Mouse (Mus musculus): Measurements from ENCODE around the gene Lgals4. TPM values are rescaled to one million over a fixed set of nuclear protein-coding genes. Genes with fewer than 3 reads are reported as not detected.
A peak's percentile ranks its signal among the peaks of the same experiment; 100 is the strongest.
"Not testable (repeated sequence)": the region's sequence is repeated elsewhere in the genome, so short reads cannot be mapped to it uniquely, and the experiment has no call there.

Gene Lgals4
- polyA plus RNA-seq, 1 experiment from 2014 or later = 5.4 TPM

- Histone ChIP-seq H3K36me3 (no peaks in the 10 kb centered on the region), H3K4me3 (no peak overlapping the region), H3K9ac (no peak overlapping the region), H3K9me3 (no peaks in the 10 kb centered on the region), H3K27me3 (no peaks in the 10 kb centered on the region), H3K27ac (peak overlapping the region; percentile 72), H3K4me1 (peaks cover 5% of the 10 kb centered on the region; the same call in 1 of the 2 replicates), H3K4me2 (replicated peaks) (no peak overlapping the region)
- WGBS = 25% methylated on average over 1 of the region's 1 CpGs
- peak; percentile 64 for ATAC-seq (ENCODE audit: insufficient number of reproducible peaks, insufficient read depth, low FRiP score, low TSS enrichment)
These were observed 16.1 kb downstream of the Lgals4 start for GRCm38 (mm10) chr7:28849700-28850236.

- no peaks in the 10 kb centered on the region for H3K27me3 ChIP-seq
- no peak overlapping the region for H3K4me2 ChIP-seq (replicated peaks)
- H3K4me1 ChIP-seq = peaks cover 5% of the 10 kb centered on the region; the same call in 1 of the 2 replicates
- no peaks in the 10 kb centered on the region for H3K36me3 ChIP-seq
- H3K9ac ChIP-seq = no peak overlapping the region
- ATAC-seq (ENCODE audit: insufficient number of reproducible peaks, insufficient read depth, low FRiP score, low TSS enrichment) = no peak
- no peak overlapping the region for H3K4me3 ChIP-seq
- 82% methylated on average over 4 of the region's 4 CpGs for WGBS
- no peak overlapping the region for H3K27ac ChIP-seq
- no peaks in the 10 kb centered on the region for H3K9me3 ChIP-seq
These were observed 17.0 kb downstream of the Lgals4 start for GRCm38 (mm10) chr7:28850642-28851041.

GRCm38 (mm10) chr7:28859953-28860352, 26.3 kb downstream of the Lgals4 start:
- 91% methylated on average over 2 of the region's 2 CpGs for WGBS
- Histone ChIP-seq H3K9me3 (0 out of 2 replicates have a peak, but pooled peaks cover 3% of the 10 kb centered on the region), H3K36me3 (no peaks in the 10 kb centered on the region), H3K9ac (no peak overlapping the region), H3K27ac (no peak overlapping the region), H3K27me3 (no peaks in the 10 kb centered on the region), H3K4me3 (no peak overlapping the region), H3K4me1 (0 out of 2 replicates have a peak, but pooled peaks cover 9% of the 10 kb centered on the region), H3K4me2 (replicated peaks) (no peak overlapping the region)
- no peak for ATAC-seq (ENCODE audit: insufficient number of reproducible peaks, insufficient read depth, low FRiP score, low TSS enrichment)

GRCm38 (mm10) chr7:28860898-28861297, 27.2 kb downstream of the Lgals4 start:
- Histone ChIP-seq H3K27ac (no peak overlapping the region), H3K27me3 (no peaks in the 10 kb centered on the region), H3K9ac (no peak overlapping the region), H3K4me3 (no peak overlapping the region), H3K4me1 (0 out of 2 replicates have a peak, but pooled peaks cover 9% of the 10 kb centered on the region), H3K4me2 (replicated peaks) (no peak overlapping the region), H3K9me3 (0 out of 2 replicates have a peak, but pooled peaks cover 3% of the 10 kb centered on the region), H3K36me3 (no peaks in the 10 kb centered on the region)
- no peak for ATAC-seq (ENCODE audit: insufficient number of reproducible peaks, insufficient read depth, low FRiP score, low TSS enrichment)
- whole genome bisulfite sequencing = 88% methylated on average over 6 of the region's 6 CpGs

- H3K4me2 ChIP-seq (replicated peaks) = no peak overlapping the region
- H3K27ac ChIP-seq = no peak overlapping the region
- 0 out of 2 replicates have a peak, but pooled peaks cover 9% of the 10 kb centered on the region for H3K4me1 ChIP-seq
- no peak overlapping the region for H3K9ac ChIP-seq
- 0 out of 2 replicates have a peak, but pooled peaks cover 3% of the 10 kb centered on the region for H3K9me3 ChIP-seq
- WGBS = 81% methylated on average over 15 of the region's 15 CpGs
- no peaks in the 10 kb centered on the region for H3K36me3 ChIP-seq
- no peak for ATAC-seq (ENCODE audit: insufficient number of reproducible peaks, insufficient read depth, low FRiP score, low TSS enrichment)
- H3K4me3 ChIP-seq = no peak overlapping the region
- no peaks in the 10 kb centered on the region for H3K27me3 ChIP-seq
These were observed 29.3 kb downstream of the Lgals4 start for GRCm38 (mm10) chr7:28862817-28863499.

- Histone ChIP-seq H3K4me3 (no peak within 1 kb of the TSS), H3K4me2 (replicated peaks) (no peak within 1 kb of the TSS), H3K4me1 (0 out of 2 replicates have a peak, but pooled peaks cover 9% of the 10 kb centered on the region), H3K36me3 (no peaks in the 10 kb centered on the region), H3K27me3 (no peaks in the 10 kb centered on the region), H3K9me3 (0 out of 2 replicates have a peak, but pooled peaks cover 3% of the 10 kb centered on the region), H3K27ac (no peak within 1 kb of the TSS), H3K9ac (no peak within 1 kb of the TSS)
- ATAC-seq (ENCODE audit: insufficient number of reproducible peaks, insufficient read depth, low FRiP score, low TSS enrichment) = no peak
- WGBS = 72% methylated on average over 6 of the region's 6 CpGs
These were observed 29.9 kb downstream of the Lgals4 start, which contains the start of gene Lgals7 for GRCm38 (mm10) chr7:28863540-28863939. Gene Lgals7, plus strand, starts transcription at chr7:28863853.

GRCm38 (mm10) chr7:28864288-28864750, 30.7 kb downstream of the Lgals4 start:
- Histone ChIP-seq H3K4me3 (no peak overlapping the region), H3K27me3 (no peaks in the 10 kb centered on the region), H3K4me2 (replicated peaks) (no peak overlapping the region), H3K27ac (no peak overlapping the region), H3K9me3 (no peaks in the 10 kb centered on the region), H3K4me1 (0 out of 2 replicates have a peak, but pooled peaks cover 9% of the 10 kb centered on the region), H3K9ac (no peak overlapping the region), H3K36me3 (no peaks in the 10 kb centered on the region)
- no peak for ATAC-seq (ENCODE audit: insufficient number of reproducible peaks, insufficient read depth, low FRiP score, low TSS enrichment)
- WGBS = 31% methylated on average over 9 of the region's 9 CpGs

- no peaks in the 10 kb centered on the region for H3K9me3 ChIP-seq
- no peak overlapping the region; the same call in 1 of the 2 replicates for H3K9ac ChIP-seq
- no peaks in the 10 kb centered on the region for H3K27me3 ChIP-seq
- H3K4me1 ChIP-seq = 0 out of 2 replicates have a peak, but pooled peaks cover 9% of the 10 kb centered on the region
- H3K4me2 ChIP-seq (replicated peaks) = peak overlapping the region; percentile 39
- 42% methylated on average over 33 of the region's 33 CpGs for WGBS
- no peak overlapping the region for H3K27ac ChIP-seq
- H3K36me3 ChIP-seq = no peaks in the 10 kb centered on the region
- peak; percentile 64; the same call in 1 of the 2 replicates for ATAC-seq (ENCODE audit: insufficient number of reproducible peaks, insufficient read depth, low FRiP score, low TSS enrichment)
- H3K4me3 ChIP-seq = 0 out of 2 replicates have a peak overlapping the region, but pooled peaks have one; percentile 9
These were observed 32.0 kb downstream of the Lgals4 start for GRCm38 (mm10) chr7:28865481-28866300.

GRCm38 (mm10) chr7:28866769-28867507, 33.3 kb downstream of the Lgals4 start:
- Histone ChIP-seq H3K36me3 (no peaks in the 10 kb centered on the region), H3K9me3 (no peaks in the 10 kb centered on the region), H3K9ac (no peak overlapping the region), H3K27ac (no peak overlapping the region), H3K27me3 (no peaks in the 10 kb centered on the region), H3K4me3 (no peak overlapping the region), H3K4me1 (0 out of 2 replicates have a peak, but pooled peaks cover 9% of the 10 kb centered on the region), H3K4me2 (replicated peaks) (no peak overlapping the region)
- ATAC-seq (ENCODE audit: insufficient number of reproducible peaks, insufficient read depth, low FRiP score, low TSS enrichment) = no peak
- 89% methylated on average over 28 of the region's 28 CpGs for WGBS

- not testable (repeated sequence) for H3K27me3 ChIP-seq; H3K27ac ChIP-seq; H3K4me2 ChIP-seq (replicated peaks); H3K4me1 ChIP-seq; ATAC-seq (ENCODE audit: insufficient number of reproducible peaks, insufficient read depth, low FRiP score, low TSS enrichment); H3K9ac ChIP-seq; H3K36me3 ChIP-seq; H3K9me3 ChIP-seq; H3K4me3 ChIP-seq
- 30% methylated on average over 23 of the region's 23 CpGs for WGBS
These were observed 34.1 kb downstream of the Lgals4 start for GRCm38 (mm10) chr7:28867508-28868340.

All from embryonic facial prominence, embryonic 12.5 days (tissue).